Mouse (Mus musculus) thymus, postnatal 0 days (tissue): Measurements from ENCODE around the gene Tmem236. TPM values are rescaled to one million over a fixed set of nuclear protein-coding genes. Genes with fewer than 3 reads are reported as not detected.

Experiments used
- DNase-seq: peaks from one replicate; pipeline ENCODE4 v3.0.0-alpha.2; 2015; ENCODE audit warnings: low spot score
- polyA plus RNA-seq: library from polyadenylated mRNA; unstranded; fragments of >200 nt; fragmentation: Nextera tagmentation; extraction: Ambion mirVana; gene quantifications from 2 replicates; pipeline ENCODE4 v1.2.1, GENCODE M21; 2015

The Tmem236 gene
- polyA plus RNA-seq, result 0.05 and 0.12 TPM in 2 replicates

GRCm38 (mm10) chr2:14174334-14174733 is at the start of gene Tmem236:
Gene Tmem236, plus strand, starts transcription at chr2:14174523.
- no peak for DNase-seq

GRCm38 (mm10) chr2:14126387-14126786 is 47.9 kb upstream of the Tmem236 start:
- no peak for DNase-seq

GRCm38 (mm10) chr2:14127629-14128028 is 46.7 kb upstream of the Tmem236 start:
- no peak for DNase-seq

GRCm38 (mm10) chr2:14130641-14131339 is 43.5 kb upstream of the Tmem236 start:
- DNase-seq, result peak; percentile 87

GRCm38 (mm10) chr2:14132468-14133326 is 41.6 kb upstream of the Tmem236 start:
- DNase-seq, result no peak

GRCm38 (mm10) chr2:14136906-14137305 is 37.4 kb upstream of the Tmem236 start:
- DNase-seq, result no peak

GRCm38 (mm10) chr2:14139590-14139989 is 34.7 kb upstream of the Tmem236 start:
- DNase-seq, result no peak

- DNase-seq, result no peak
Measured at GRCm38 (mm10) chr2:14140044-14140443, 34.3 kb upstream of the Tmem236 start.

GRCm38 (mm10) chr2:14145311-14145710 is 29.0 kb upstream of the Tmem236 start:
- no peak for DNase-seq

GRCm38 (mm10) chr2:14146913-14147312 is 27.4 kb upstream of the Tmem236 start:
- DNase-seq, result peak; percentile 40

GRCm38 (mm10) chr2:14150829-14151228 is 23.5 kb upstream of the Tmem236 start:
- DNase-seq, result no peak

- no peak for DNase-seq
Measured at GRCm38 (mm10) chr2:14151854-14152253, 22.5 kb upstream of the Tmem236 start.

- DNase-seq, result no peak
Measured at GRCm38 (mm10) chr2:14159047-14159446, 15.3 kb upstream of the Tmem236 start.

GRCm38 (mm10) chr2:14159756-14160155 is 14.6 kb upstream of the Tmem236 start:
- no peak for DNase-seq

- DNase-seq, result peak; percentile 30
Measured at GRCm38 (mm10) chr2:14164459-14165030, 9.8 kb upstream of the Tmem236 start.

- no peak for DNase-seq
Measured at GRCm38 (mm10) chr2:14165066-14165465, 9.3 kb upstream of the Tmem236 start.

GRCm38 (mm10) chr2:14165618-14166344 is 8.5 kb upstream of the Tmem236 start:
- peak; percentile 25 for DNase-seq

GRCm38 (mm10) chr2:14167721-14168120 is 6.6 kb upstream of the Tmem236 start:
- no peak for DNase-seq

- DNase-seq, result no peak
Measured at GRCm38 (mm10) chr2:14176460-14177193, 2.3 kb downstream of the Tmem236 start.

- DNase-seq, result no peak
Measured at GRCm38 (mm10) chr2:14184375-14184774, 10.1 kb downstream of the Tmem236 start.

GRCm38 (mm10) chr2:14190684-14191083 is 16.4 kb downstream of the Tmem236 start:
- DNase-seq, result peak; percentile 15
